Mouse (Mus musculus) kidney, adult 2 months (tissue): ENCODE data around the gene Specc1.

Source experiments
- CTCF ChIP-seq: fragments of 200-500 bp; conservative IDR thresholded peaks from 2 replicates; pipeline ENCODE4 v1.5.1; 2011; ENCODE audit warnings: low read depth, mild to moderate bottlenecking, control low read depth, low read length, moderate library complexity, mixed read lengths; ENCODE audit not compliant: insufficient read depth, insufficient read length
- POLR2A ChIP-seq: fragments of 200-500 bp; IDR thresholded peaks from one replicate; pipeline ENCODE4 v1.6.1; 2011; ENCODE audit warnings: low read depth, low read length, control low read depth

GRCm38 (mm10) chr11:61981285-61981684, 24.7 kb downstream of the Specc1 start:
- TF ChIP-seq POLR2A, result no peak
- 0 out of 2 replicates have a peak, but pooled peaks have one; percentile 2 for TF ChIP-seq CTCF
